Mouse (Mus musculus): ENCODE measurements around the gene Lamc1.

- no peak for TF ChIP-seq CTCF (IDR thresholded peaks at IDR 0.05; ENCODE audit: low read depth, low read length)
- TF ChIP-seq POLR2A (IDR thresholded peaks at IDR 0.05; ENCODE audit: borderline replicate concordance, low read depth, low read length) = no peak
Measured at GRCm38 (mm10) chr1:153235576-153235975, 97.0 kb downstream of the Lamc1 start.

Measured in bone marrow macrophage, adult 2 months (primary cell).